Mouse (Mus musculus): ENCODE measurements around the gene Kat5. TPM values are rescaled to one million over a fixed set of nuclear protein-coding genes. Genes with fewer than 3 reads are reported as not detected.

The Kat5 gene
- total and polyA plus RNA-seq, 3 experiments, result 46.5 to 106 (median 62.8) TPM

DNA sequence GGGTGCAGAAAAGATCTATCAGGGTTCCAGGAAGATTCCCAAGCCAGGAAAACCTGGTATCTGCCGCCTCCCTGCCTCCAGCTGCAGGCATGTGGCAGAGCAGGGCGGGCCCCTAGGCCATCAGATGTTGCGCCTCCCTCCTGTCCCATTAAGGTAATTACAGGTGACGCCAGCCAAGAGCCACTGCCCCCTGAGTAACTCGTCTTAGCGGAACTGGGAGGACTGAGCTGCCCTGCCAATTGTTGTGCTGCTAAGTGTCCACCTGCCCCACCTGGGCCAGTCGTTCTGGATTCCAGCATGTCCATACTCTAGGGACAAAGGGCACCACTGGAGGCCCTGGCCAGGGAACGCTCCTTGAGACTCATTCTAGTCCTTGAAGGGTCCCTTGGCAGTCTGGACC lies 56.2 kb downstream of the Kat5 start:
- no peak for TF ChIP-seq ELF1 (IDR thresholded peaks at IDR 0.05; ENCODE audit: low read depth, low read length)
- no peak for TF ChIP-seq MYC (IDR thresholded peaks at IDR 0.05; ENCODE audit: low read depth, low read length)
- TF ChIP-seq CHD1 (IDR thresholded peaks at IDR 0.05; ENCODE audit: low read depth, low read length), result no peak
- TF ChIP-seq JUN (IDR thresholded peaks at IDR 0.05; ENCODE audit: insufficient read depth, low read depth, low read length), result no peak
- TF ChIP-seq MAZ (IDR thresholded peaks at IDR 0.05; ENCODE audit: low read depth, low read length), result no peak

More for the DNA sequence above, 56.2 kb downstream of the Kat5 start:
- Histone ChIP-seq H3K27ac (ENCODE audit: insufficient read depth, low read depth) (no peak overlapping the region), H3K4me3 (replicated peaks in 1 of 3; ENCODE audit: low read depth in 2 of 3, low read length in 2 of 3, poor library complexity in 1 of 3) (no peak overlapping the region), H3K9me3 (replicated peaks; ENCODE audit: low read length) (no peaks in the 10 kb centered on the region), H3K79me2 (replicated peaks; ENCODE audit: control insufficient read depth, extremely low read depth, insufficient read depth, poor library complexity, severe bottlenecking) (no peaks in the 10 kb centered on the region), H3K27me3 (replicated peaks) (peaks cover 64% of the 10 kb centered on the region), H3K4me2 (ENCODE audit: insufficient read depth, low read depth, poor library complexity, severe bottlenecking) (no peak overlapping the region), H3K9ac (ENCODE audit: insufficient read depth, low read depth) (no peak overlapping the region), H3K36me3 (replicated peaks in 1 of 2; ENCODE audit: control insufficient read depth in 1 of 2, insufficient read depth in 1 of 2, low read length in 1 of 2) (no peaks in the 10 kb centered on the region), H3K4me1 (ENCODE audit: control insufficient read depth in 1 of 2, insufficient read depth in 2 of 2) (peaks cover 0 to 11% of the 10 kb centered on the region in 2 experiments; a peak in 2 of 4 replicates)
- DNase-seq (ENCODE audit: extremely low read depth), result no peak
- dilution Hi-C loops (cut with MboI; ENCODE audit: extremely low pct_ligation_motif_present, extremely low pct_unique_long_range_greater_than_20kb, low sequenced_read_pairs) (no loop called here), in situ Hi-C loops (cut with MboI; ENCODE audit: low pct_ligation_motif_present, low pct_unique_long_range_greater_than_20kb, low sequenced_read_pairs) (no loop called here)

Other genes with a start within 250 kb of the Kat5 start
Only the 20 nearest of the 27 such genes appear.
- 4.2 and 4.8 TPM in 2 replicates for gene Ccdc85b, start 152.3 kb downstream of the Kat5 start, total RNA-seq (2012; rRNA removed)
- 2.0 and 2.1 TPM in 2 replicates for gene Ccdc85b, start 152.3 kb downstream of the Kat5 start, total RNA-seq (2014; rRNA removed)
- gene Ccdc85b, start 152.3 kb downstream of the Kat5 start, polyA plus RNA-seq (2012; ENCODE audit: insufficient read length, low read depth), result 4.1 and 5.0 TPM in 2 replicates
- gene Fibp, start 149.6 kb downstream of the Kat5 start, total RNA-seq (2012; rRNA removed), result 37.5 and 43.0 TPM in 2 replicates
- 23.9 and 29.1 TPM in 2 replicates for gene Fibp, start 149.6 kb downstream of the Kat5 start, total RNA-seq (2014; rRNA removed)
- gene Fibp, start 149.6 kb downstream of the Kat5 start, polyA plus RNA-seq (2012; ENCODE audit: insufficient read length, low read depth), result 52.4 and 74.9 TPM in 2 replicates
- gene Ctsw, start 141.7 kb downstream of the Kat5 start, total RNA-seq (2012; rRNA removed), result 0.38 TPM in 2 replicates
- 0.23 TPM in 1 of 2 replicates, not detected in the other for gene Ctsw, start 141.7 kb downstream of the Kat5 start, total RNA-seq (2014; rRNA removed)
- gene Ctsw, start 141.7 kb downstream of the Kat5 start, polyA plus RNA-seq (2012; ENCODE audit: insufficient read length, low read depth), result 0.60 and 1.1 TPM in 2 replicates
- 0.51 and 0.59 TPM in 2 replicates for gene Efemp2, start 136.3 kb downstream of the Kat5 start, total RNA-seq (2012; rRNA removed)
- gene Efemp2, start 136.3 kb downstream of the Kat5 start, total RNA-seq (2014; rRNA removed), result not detected in 2 replicates
- gene Efemp2, start 136.3 kb downstream of the Kat5 start, polyA plus RNA-seq (2012; ENCODE audit: insufficient read length, low read depth), result 0.50 and 1.5 TPM in 2 replicates
- 28.8 and 31.1 TPM in 2 replicates for gene Mus81, start 121.8 kb downstream of the Kat5 start, total RNA-seq (2012; rRNA removed)
- gene Mus81, start 121.8 kb downstream of the Kat5 start, total RNA-seq (2014; rRNA removed), result 18.0 and 20.4 TPM in 2 replicates
- gene Mus81, start 121.8 kb downstream of the Kat5 start, polyA plus RNA-seq (2012; ENCODE audit: insufficient read length, low read depth), result 29.3 and 30.2 TPM in 2 replicates
- 818 and 982 TPM in 2 replicates for gene Cfl1, start 119.8 kb downstream of the Kat5 start, total RNA-seq (2012; rRNA removed)
- 932 and 999 TPM in 2 replicates for gene Cfl1, start 119.8 kb downstream of the Kat5 start, total RNA-seq (2014; rRNA removed)
- gene Cfl1, start 119.8 kb downstream of the Kat5 start, polyA plus RNA-seq (2012; ENCODE audit: insufficient read length, low read depth), result 1,768 and 1,993 TPM in 2 replicates
- 0.25 and 0.34 TPM in 2 replicates for gene 1700020D05Rik, start 106.5 kb downstream of the Kat5 start, total RNA-seq (2012; rRNA removed)
- gene 1700020D05Rik, start 106.5 kb downstream of the Kat5 start, total RNA-seq (2014; rRNA removed), result 0.23 TPM in 1 of 2 replicates, not detected in the other
- 0.33 TPM in 1 of 2 replicates, not detected in the other for gene 1700020D05Rik, start 106.5 kb downstream of the Kat5 start, polyA plus RNA-seq (2012; ENCODE audit: insufficient read length, low read depth)
- gene Snx32, start 99.7 kb downstream of the Kat5 start, total RNA-seq (2012; rRNA removed), result 2.7 and 2.8 TPM in 2 replicates
- 0.75 and 0.96 TPM in 2 replicates for gene Snx32, start 99.7 kb downstream of the Kat5 start, total RNA-seq (2014; rRNA removed)
- gene Snx32, start 99.7 kb downstream of the Kat5 start, polyA plus RNA-seq (2012; ENCODE audit: insufficient read length, low read depth), result 1.2 and 2.4 TPM in 2 replicates
- gene Ovol1, start 49.6 kb downstream of the Kat5 start, total RNA-seq (2012; rRNA removed), result not detected in 2 replicates
- not detected in 2 replicates for gene Ovol1, start 49.6 kb downstream of the Kat5 start, total RNA-seq (2014; rRNA removed)
- gene Ovol1, start 49.6 kb downstream of the Kat5 start, polyA plus RNA-seq (2012; ENCODE audit: insufficient read length, low read depth), result not detected in 2 replicates
- 9.6 and 10.6 TPM in 2 replicates for gene Ap5b1, start 42.2 kb downstream of the Kat5 start, total RNA-seq (2012; rRNA removed)
- gene Ap5b1, start 42.2 kb downstream of the Kat5 start, total RNA-seq (2014; rRNA removed), result 3.2 and 3.6 TPM in 2 replicates
- 6.5 and 8.5 TPM in 2 replicates for gene Ap5b1, start 42.2 kb downstream of the Kat5 start, polyA plus RNA-seq (2012; ENCODE audit: insufficient read length, low read depth)
- 124 and 164 TPM in 2 replicates for gene Rnaseh2c, start 8.4 kb downstream of the Kat5 start, total RNA-seq (2012; rRNA removed)
- gene Rnaseh2c, start 8.4 kb downstream of the Kat5 start, total RNA-seq (2014; rRNA removed), result 51.3 and 54.2 TPM in 2 replicates
- gene Rnaseh2c, start 8.4 kb downstream of the Kat5 start, polyA plus RNA-seq (2012; ENCODE audit: insufficient read length, low read depth), result 75.4 and 79.0 TPM in 2 replicates
- gene Rela, start 27.2 kb upstream of the Kat5 start, total RNA-seq (2012; rRNA removed), result 21.0 and 22.1 TPM in 2 replicates
- 11.1 and 12.1 TPM in 2 replicates for gene Rela, start 27.2 kb upstream of the Kat5 start, total RNA-seq (2014; rRNA removed)
- gene Rela, start 27.2 kb upstream of the Kat5 start, polyA plus RNA-seq (2012; ENCODE audit: insufficient read length, low read depth), result 43.8 and 51.9 TPM in 2 replicates
- 48.9 and 51.1 TPM in 2 replicates for gene Sipa1, start 53.5 kb upstream of the Kat5 start, total RNA-seq (2012; rRNA removed)
- 17.6 and 18.8 TPM in 2 replicates for gene Sipa1, start 53.5 kb upstream of the Kat5 start, total RNA-seq (2014; rRNA removed)
- 47.6 and 54.6 TPM in 2 replicates for gene Sipa1, start 53.5 kb upstream of the Kat5 start, polyA plus RNA-seq (2012; ENCODE audit: insufficient read length, low read depth)
- 16.0 and 17.6 TPM in 2 replicates for gene Map3k11, start 78.5 kb upstream of the Kat5 start, total RNA-seq (2012; rRNA removed)
- 4.8 and 6.0 TPM in 2 replicates for gene Map3k11, start 78.5 kb upstream of the Kat5 start, total RNA-seq (2014; rRNA removed)
- 13.5 and 14.2 TPM in 2 replicates for gene Map3k11, start 78.5 kb upstream of the Kat5 start, polyA plus RNA-seq (2012; ENCODE audit: insufficient read length, low read depth)
- gene Pcnx3, start 78.7 kb upstream of the Kat5 start, total RNA-seq (2012; rRNA removed), result 27.2 and 28.6 TPM in 2 replicates
- 5.1 and 7.1 TPM in 2 replicates for gene Pcnx3, start 78.7 kb upstream of the Kat5 start, total RNA-seq (2014; rRNA removed)
- 28.3 and 34.5 TPM in 2 replicates for gene Pcnx3, start 78.7 kb upstream of the Kat5 start, polyA plus RNA-seq (2012; ENCODE audit: insufficient read length, low read depth)
- gene Kcnk7, start 94.1 kb upstream of the Kat5 start, total RNA-seq (2012; rRNA removed), result not detected in 2 replicates
- gene Kcnk7, start 94.1 kb upstream of the Kat5 start, total RNA-seq (2014; rRNA removed), result not detected in 2 replicates
- gene Kcnk7, start 94.1 kb upstream of the Kat5 start, polyA plus RNA-seq (2012; ENCODE audit: insufficient read length, low read depth), result 0.26 and 0.30 TPM in 2 replicates
- 52.1 and 57.0 TPM in 2 replicates for gene Ehbp1l1, start 116.1 kb upstream of the Kat5 start, total RNA-seq (2012; rRNA removed)
- gene Ehbp1l1, start 116.1 kb upstream of the Kat5 start, total RNA-seq (2014; rRNA removed), result 26.9 and 30.4 TPM in 2 replicates
- gene Ehbp1l1, start 116.1 kb upstream of the Kat5 start, polyA plus RNA-seq (2012; ENCODE audit: insufficient read length, low read depth), result 62.6 and 71.9 TPM in 2 replicates
- 13.4 and 14.5 TPM in 2 replicates for gene Fam89b, start 119.4 kb upstream of the Kat5 start, total RNA-seq (2012; rRNA removed)
- 7.5 and 9.2 TPM in 2 replicates for gene Fam89b, start 119.4 kb upstream of the Kat5 start, total RNA-seq (2014; rRNA removed)
- gene Fam89b, start 119.4 kb upstream of the Kat5 start, polyA plus RNA-seq (2012; ENCODE audit: insufficient read length, low read depth), result 4.7 and 7.5 TPM in 2 replicates
- 0.17 and 0.51 TPM in 2 replicates for gene Ltbp3, start 130.7 kb upstream of the Kat5 start, total RNA-seq (2012; rRNA removed)
- gene Ltbp3, start 130.7 kb upstream of the Kat5 start, total RNA-seq (2014; rRNA removed), result not detected in 2 replicates
- not detected in 2 replicates for gene Ltbp3, start 130.7 kb upstream of the Kat5 start, polyA plus RNA-seq (2012; ENCODE audit: insufficient read length, low read depth)
- 49.8 and 55.0 TPM in 2 replicates for gene Scyl1, start 161.2 kb upstream of the Kat5 start, total RNA-seq (2012; rRNA removed)
- gene Scyl1, start 161.2 kb upstream of the Kat5 start, total RNA-seq (2014; rRNA removed), result 35.1 and 37.6 TPM in 2 replicates
- gene Scyl1, start 161.2 kb upstream of the Kat5 start, polyA plus RNA-seq (2012; ENCODE audit: insufficient read length, low read depth), result 49.1 and 56.1 TPM in 2 replicates